Mouse (Mus musculus) small intestine, adult 2 months (tissue): ENCODE results near the gene Fam92a. TPM values are rescaled to one million over a fixed set of nuclear protein-coding genes. Genes with fewer than 3 reads are reported as not detected.
A peak's percentile ranks its signal among the peaks of the same experiment; 100 is the strongest.
"Not testable (repeated sequence)": the region's sequence is repeated elsewhere in the genome, so short reads cannot be mapped to it uniquely, and the experiment has no call there.

ENCODE experiments used
- H3K27ac ChIP-seq: fragments of 200-500 bp; 2 replicates; pipeline ENCODE4 v1.5.1; 2012; ENCODE audit warnings: low read depth, low read length, control low read depth, inconsistent platforms; ENCODE audit not compliant: insufficient read depth
- H3K27me3 ChIP-seq: fragments of 200-500 bp; 2 replicates; pipeline ENCODE4 v1.6.1; 2012; ENCODE audit warnings: mild to moderate bottlenecking, moderate library complexity, low read length, inconsistent platforms; ENCODE audit not compliant: control insufficient read depth, insufficient read depth
- H3K36me3 ChIP-seq: fragments of 200-500 bp; 2 replicates; pipeline ENCODE4 v1.6.1; 2012; ENCODE audit warnings: mild to moderate bottlenecking, low read length, control low read depth, inconsistent platforms; ENCODE audit not compliant: control insufficient read depth, insufficient read depth
- H3K4me1 ChIP-seq: fragments of 200-500 bp; 2 replicates; pipeline ENCODE4 v1.6.1; 2012; ENCODE audit warnings: low read length, inconsistent platforms, mixed read lengths; ENCODE audit not compliant: control insufficient read depth, insufficient read depth, insufficient read length
- H3K4me3 ChIP-seq: fragments of 200-500 bp; 2 replicates; pipeline ENCODE4 v1.5.1; 2012; ENCODE audit warnings: low read depth, mild to moderate bottlenecking, control low read depth, inconsistent platforms, low read length, moderate library complexity
- CTCF ChIP-seq: fragments of 200-500 bp; IDR thresholded peaks from 2 replicates; pipeline ENCODE4 v1.5.1; 2012; ENCODE audit warnings: low read depth, mild to moderate bottlenecking, control low read depth, inconsistent platforms, low read length, moderate library complexity, mixed read lengths; ENCODE audit not compliant: insufficient replicate concordance, insufficient read length; ENCODE audit errors: extremely low read depth
- POLR2A ChIP-seq: fragments of 200-500 bp; IDR thresholded peaks from 2 replicates; pipeline ENCODE4 v1.6.1; 2012; ENCODE audit warnings: low read depth, mild to moderate bottlenecking, control low read depth, inconsistent platforms, low read length, moderate library complexity
- WGBS: fragments of 180-500 bp; shearing (Covaris S2); methylation state at CpG from one replicate; pipeline ENCODE4 v1.1.7; 2018; 5-methylcytosine and 5-hydroxymethylcytosine counted together
- polyA plus RNA-seq: library from polyadenylated mRNA; depleted of rRNA; stranded (reverse); fragments of >200 nt; gene quantifications from 2 replicates; pipeline ENCODE4 v1.2.3, GENCODE M21; 2012; rRNA removed

The Fam92a gene
- polyA plus RNA-seq, result 1.8 and 2.0 TPM in 2 replicates

GRCm38 (mm10) chr4:12171318-12172091 is at the start of gene Fam92a:
Fam92a (minus strand) TSS chr4:12172015.
- WGBS, result 1% methylated on average over 74 of the region's 74 CpGs
- TF ChIP-seq POLR2A (no peak), CTCF (no peak)
- H3K36me3 ChIP-seq, result 0 out of 2 replicates have a peak, but pooled peaks cover 6% of the 10 kb centered on the region
- peaks cover 5% of the 10 kb centered on the region; the same call in 1 of the 2 replicates for H3K4me1 ChIP-seq
- peak within 1 kb of the TSS; percentile 99 for H3K4me3 ChIP-seq
- H3K27ac ChIP-seq, result no peak within 1 kb of the TSS
- no peaks in the 10 kb centered on the region; the same call in 1 of the 2 replicates for H3K27me3 ChIP-seq

- H3K4me3 ChIP-seq, result no peak overlapping the region
- no peaks in the 10 kb centered on the region for H3K4me1 ChIP-seq
- H3K27me3 ChIP-seq, result no peaks in the 10 kb centered on the region
- no peaks in the 10 kb centered on the region for H3K36me3 ChIP-seq
- no peak overlapping the region for H3K27ac ChIP-seq
- TF ChIP-seq CTCF (no peak), POLR2A (no peak)
- WGBS, result 85% methylated on average over 10 of the region's 10 CpGs
Observed at GRCm38 (mm10) chr4:12178992-12179391, 7.2 kb upstream of the Fam92a start.

DNA sequence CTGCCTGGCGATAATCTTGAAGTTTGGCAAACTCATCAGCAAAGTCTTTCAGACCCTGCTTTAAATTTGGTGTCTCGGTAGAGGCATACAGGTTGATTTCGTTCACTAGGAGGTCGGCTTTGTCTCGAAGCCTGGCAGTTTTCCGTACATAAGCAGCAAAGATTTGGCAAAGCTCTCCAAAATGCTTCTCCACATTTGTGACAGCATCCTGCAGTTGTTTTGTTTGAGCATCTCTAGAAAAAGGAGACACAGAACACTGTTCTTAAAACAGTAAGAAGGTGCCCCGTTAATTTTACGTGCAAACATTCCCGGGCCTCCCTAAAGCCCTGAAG is 863 bp downstream of the Fam92a start:
- H3K27ac ChIP-seq, result no peak overlapping the region
- H3K27me3 ChIP-seq, result no peaks in the 10 kb centered on the region; the same call in 1 of the 2 replicates
- 0 out of 2 replicates have a peak, but pooled peaks cover 6% of the 10 kb centered on the region for H3K36me3 ChIP-seq
- WGBS, result 27% methylated on average over 9 of the region's 9 CpGs
- TF ChIP-seq POLR2A (no peak), CTCF (no peak)
- peak overlapping the region; percentile 99 for H3K4me3 ChIP-seq
- H3K4me1 ChIP-seq, result peaks cover 5% of the 10 kb centered on the region; the same call in 1 of the 2 replicates

- TF ChIP-seq POLR2A (no peak), CTCF (no peak)
- H3K4me3 ChIP-seq, result no peak overlapping the region
- no peaks in the 10 kb centered on the region for H3K4me1 ChIP-seq
- peaks cover 4% of the 10 kb centered on the region for H3K36me3 ChIP-seq
- H3K27ac ChIP-seq, result no peak overlapping the region
- H3K27me3 ChIP-seq, result no peaks in the 10 kb centered on the region
Observed at GRCm38 (mm10) chr4:12147660-12148059, 24.2 kb downstream of the Fam92a start.

- H3K27me3 ChIP-seq, H3K4me1 ChIP-seq, H3K36me3 ChIP-seq, H3K27ac ChIP-seq, H3K4me3 ChIP-seq: not testable (repeated sequence)
- WGBS, result 88% methylated on average over 7 of the region's 7 CpGs
Observed at GRCm38 (mm10) chr4:12141516-12141915, 30.3 kb downstream of the Fam92a start.

DNA sequence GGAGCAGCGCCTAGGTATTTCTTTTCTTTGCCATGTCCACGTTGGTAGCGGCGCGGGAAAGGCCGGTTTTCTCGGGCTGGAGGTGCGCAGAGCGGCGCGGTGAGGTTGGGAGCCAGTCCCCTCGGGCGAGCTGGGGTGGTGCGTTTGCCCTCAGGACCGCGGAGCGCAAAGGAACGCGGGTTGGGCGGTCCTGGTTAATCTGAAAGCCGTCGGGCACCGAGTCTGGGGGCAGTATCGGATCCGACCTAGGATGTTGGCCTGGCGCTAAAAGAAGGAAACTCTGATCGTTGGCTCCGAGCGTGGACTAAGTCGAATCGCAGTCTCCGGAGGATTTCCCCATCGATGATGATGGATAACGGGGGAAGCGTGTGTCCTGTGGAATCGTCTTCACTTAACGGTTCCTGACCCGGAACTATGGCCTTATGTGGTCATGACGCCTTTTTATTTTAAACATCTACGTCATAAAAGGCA is 31.2 kb downstream of the Fam92a start:
- H3K36me3 ChIP-seq, H3K27ac ChIP-seq, H3K27me3 ChIP-seq, H3K4me1 ChIP-seq: not testable (repeated sequence)
- peak overlapping the region; percentile 72 for H3K4me3 ChIP-seq
- WGBS, result 4% methylated on average over 27 of the region's 40 CpGs

DNA sequence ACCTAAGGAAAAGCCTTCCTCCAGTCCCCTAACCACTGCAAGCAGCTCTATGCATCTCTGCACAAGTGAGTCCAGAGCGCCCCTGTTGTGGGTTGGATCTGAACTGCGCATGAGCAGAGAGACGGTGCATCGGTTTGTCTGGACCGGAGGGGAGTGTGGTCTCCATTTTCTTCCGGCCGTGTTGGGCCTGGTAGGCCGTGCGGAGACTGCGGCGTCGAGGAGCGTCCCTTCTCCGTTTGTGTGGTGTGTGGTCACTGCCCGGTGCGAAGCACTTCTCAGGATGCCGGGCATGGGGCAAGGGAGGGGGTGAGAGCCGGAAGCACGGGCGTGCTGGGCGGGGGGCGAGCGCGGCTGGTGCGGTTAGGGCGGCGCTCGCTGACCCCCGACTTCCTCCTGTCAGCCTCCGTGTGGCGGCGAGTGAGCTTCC is 31.7 kb downstream of the Fam92a start, which contains the start of gene Rbm12b1:
Rbm12b1 (plus strand) TSS at position 124 of the 427 bp plus-strand sequence.
- H3K27me3 ChIP-seq, H3K27ac ChIP-seq, H3K4me1 ChIP-seq, H3K36me3 ChIP-seq: not testable (repeated sequence)
- TF ChIP-seq POLR2A, result peak; percentile 14; the same call in 1 of the 2 replicates
- 2% methylated on average over 22 of the region's 32 CpGs for WGBS
- H3K4me3 ChIP-seq, result peak within 1 kb of the TSS; percentile 72

Other genes starting within 250 kb of the Fam92a start
- not detected in 2 replicates for gene Gm10604, start 190.8 kb downstream of the Fam92a start, polyA plus RNA-seq
- gene Rbm12b2, start 82.6 kb downstream of the Fam92a start, polyA plus RNA-seq, result 0.28 and 0.29 TPM in 2 replicates
- gene Rbm12b1, start 31.8 kb downstream of the Fam92a start, polyA plus RNA-seq, result 0.61 and 4.1 TPM in 2 replicates